Mouse (Mus musculus): ENCODE measurements around the gene Abcg8. TPM values are rescaled to one million over a fixed set of nuclear protein-coding genes. Genes with fewer than 3 reads are reported as not detected.

The Abcg8 gene
- polyA plus RNA-seq, 1 experiment from 2014 or later, result 0.04 TPM

DNA sequence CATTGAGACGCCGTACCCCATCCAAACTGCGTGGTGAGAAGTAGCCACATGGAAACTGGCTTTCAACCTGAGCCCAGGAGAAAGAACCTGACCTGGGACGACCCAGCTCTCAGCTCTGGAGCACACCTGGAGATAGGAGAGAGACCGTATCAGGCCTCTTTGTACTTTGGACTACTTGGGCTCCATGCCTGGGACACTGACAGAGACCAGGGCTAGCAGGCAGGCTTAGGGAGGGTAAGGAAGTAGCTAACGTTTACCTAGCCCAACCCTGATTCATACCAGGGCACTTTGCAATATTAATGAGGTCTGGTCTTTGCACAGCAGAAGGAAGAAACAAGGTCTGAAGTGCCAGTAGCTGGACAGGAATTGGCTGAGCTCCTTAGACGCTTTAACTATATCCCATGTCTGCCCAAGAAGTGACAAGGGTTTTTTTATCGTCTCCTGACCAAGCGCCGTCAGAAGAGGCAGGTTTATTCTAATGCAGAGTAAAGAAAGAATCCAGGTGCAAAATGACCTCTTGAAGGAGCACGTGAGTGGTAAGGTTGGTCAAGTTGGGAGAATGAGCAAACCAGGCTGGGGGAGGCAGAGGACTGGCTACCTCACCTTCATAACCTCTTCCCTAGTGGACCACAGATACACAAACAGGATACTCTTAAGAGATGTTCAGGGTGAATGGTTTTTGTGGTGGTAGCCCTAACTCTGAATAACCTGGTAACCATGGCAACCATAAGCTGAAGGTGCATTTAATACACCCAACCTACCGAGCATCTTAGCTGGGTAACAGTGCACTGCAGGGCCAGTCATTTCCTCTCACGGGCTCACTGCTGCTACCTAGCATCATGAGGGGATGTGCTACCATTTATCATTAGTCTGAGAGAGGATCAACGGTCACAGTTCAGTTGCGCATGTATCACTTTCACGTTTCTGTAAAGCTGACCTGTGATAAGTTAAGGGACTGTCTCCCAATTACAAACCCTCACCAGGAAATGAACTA is 3.4 kb upstream of the Abcg8 start:
- Histone ChIP-seq H3K9me3 (ENCODE audit: control insufficient read depth, low read length) (no peaks in the 10 kb centered on the region), H3K4me2 (ENCODE audit: low read length) (no peak overlapping the region), H3K4me3 (ENCODE audit: low read length) (no peak overlapping the region), H3K27me3 (replicated peaks; ENCODE audit: control insufficient read depth, insufficient read depth, low read length) (no peaks in the 10 kb centered on the region), H3K27ac (ENCODE audit: low read depth, low read length) (no peak overlapping the region), H3K9ac (ENCODE audit: low read depth, low read length) (no peak overlapping the region), H3K4me1 (ENCODE audit: control insufficient read depth, insufficient read depth, low read depth, low read length) (no peaks in the 10 kb centered on the region; the same call in 1 of the 2 replicates), H3K36me3 (ENCODE audit: control insufficient read depth, insufficient read depth, low read length) (no peaks in the 10 kb centered on the region)
- ATAC-seq, result no peak
- WGBS, result 79% methylated on average over 16 of the region's 16 CpGs

DNA sequence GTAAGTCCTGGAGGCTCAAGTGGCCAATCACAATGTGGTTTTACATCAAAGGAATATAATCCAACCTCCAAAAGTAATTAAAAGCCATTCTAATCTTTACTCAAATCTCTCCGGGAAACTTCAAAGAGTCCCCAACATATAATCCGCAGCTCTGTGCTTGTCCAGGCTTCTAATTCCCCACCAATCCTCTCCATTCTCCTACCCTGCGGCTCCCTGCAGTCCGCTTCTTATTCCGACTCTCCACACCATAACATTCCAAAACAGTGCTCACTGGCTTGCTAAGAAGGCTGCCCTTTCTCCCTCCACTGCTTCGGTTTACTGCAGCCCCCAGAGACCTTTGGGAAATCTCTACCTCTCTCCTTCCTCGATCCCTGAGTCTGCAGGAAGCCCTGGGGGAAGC is 2.1 kb upstream of the Abcg8 start:
- Histone ChIP-seq H3K4me3 (ENCODE audit: low read length) (no peak overlapping the region), H3K36me3 (ENCODE audit: control insufficient read depth, insufficient read depth, low read length) (no peaks in the 10 kb centered on the region), H3K9ac (ENCODE audit: low read depth, low read length) (no peak overlapping the region), H3K4me2 (ENCODE audit: low read length) (no peak overlapping the region), H3K27ac (ENCODE audit: low read depth, low read length) (no peak overlapping the region), H3K27me3 (replicated peaks; ENCODE audit: control insufficient read depth, insufficient read depth, low read length) (no peaks in the 10 kb centered on the region), H3K4me1 (ENCODE audit: control insufficient read depth, insufficient read depth, low read depth, low read length) (no peaks in the 10 kb centered on the region; the same call in 1 of the 2 replicates), H3K9me3 (ENCODE audit: control insufficient read depth, low read length) (no peaks in the 10 kb centered on the region)
- no peak for ATAC-seq
- 32% methylated on average over 7 of the region's 7 CpGs for WGBS

DNA sequence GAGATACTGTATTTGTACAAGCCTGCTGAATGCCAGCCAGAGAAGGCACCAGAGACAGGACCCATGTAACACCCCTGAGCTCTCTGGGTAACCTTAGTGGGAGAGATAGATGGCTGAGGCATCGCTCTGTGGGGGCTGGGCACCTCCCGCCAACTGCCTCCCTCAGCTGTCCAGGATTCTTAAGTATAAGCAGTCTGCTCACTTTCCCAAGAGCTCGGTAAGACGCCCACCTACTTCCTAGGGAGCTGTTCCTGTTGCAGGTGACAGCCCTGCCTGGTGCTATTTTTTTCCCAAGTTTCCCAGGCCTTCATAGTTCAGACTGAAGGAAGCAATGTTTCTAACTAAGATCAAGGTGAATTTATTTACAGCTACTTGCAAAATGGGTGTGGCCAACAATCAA is 898 bp upstream of the Abcg8 start:
- 66% methylated on average over 4 of the region's 4 CpGs for WGBS
- H3K36me3 ChIP-seq (ENCODE audit: control insufficient read depth, insufficient read depth, low read length), result no peaks in the 10 kb centered on the region
- ATAC-seq, result no peak
- H3K4me3 ChIP-seq (ENCODE audit: low read length), result no peak overlapping the region
- H3K27ac ChIP-seq (ENCODE audit: low read depth, low read length), result no peak overlapping the region
- no peak overlapping the region for H3K4me2 ChIP-seq (ENCODE audit: low read length)
- no peaks in the 10 kb centered on the region; the same call in 1 of the 2 replicates for H3K4me1 ChIP-seq (ENCODE audit: control insufficient read depth, insufficient read depth, low read depth, low read length)
- H3K27me3 ChIP-seq (replicated peaks; ENCODE audit: control insufficient read depth, insufficient read depth, low read length), result no peaks in the 10 kb centered on the region
- no peak overlapping the region for H3K9ac ChIP-seq (ENCODE audit: low read depth, low read length)
- H3K9me3 ChIP-seq (ENCODE audit: control insufficient read depth, low read length), result no peaks in the 10 kb centered on the region

DNA sequence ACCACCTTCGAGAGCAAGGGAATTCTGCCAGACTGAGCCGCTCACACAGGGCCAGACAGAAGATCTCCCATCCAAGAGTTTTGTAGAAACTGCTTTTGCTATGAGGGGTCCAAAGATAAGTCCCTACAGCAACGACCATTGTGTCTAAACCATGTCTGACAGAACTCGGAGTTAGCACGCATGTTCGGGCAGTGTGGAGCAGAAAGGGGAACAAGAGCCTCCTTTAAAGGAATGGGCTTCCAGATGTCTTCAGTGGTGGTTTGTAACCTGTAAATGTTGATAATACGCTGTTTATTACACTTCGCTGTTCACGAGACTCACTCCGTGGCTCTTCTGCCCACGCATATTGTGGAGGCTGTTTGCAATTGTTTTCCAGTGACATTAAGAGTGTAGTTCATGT is 1.5 kb downstream of the Abcg8 start:
- no peak overlapping the region for H3K9ac ChIP-seq (ENCODE audit: low read depth, low read length)
- H3K27me3 ChIP-seq (replicated peaks; ENCODE audit: control insufficient read depth, insufficient read depth, low read length), result no peaks in the 10 kb centered on the region
- H3K9me3 ChIP-seq (ENCODE audit: control insufficient read depth, low read length), result no peaks in the 10 kb centered on the region
- no peak overlapping the region for H3K4me2 ChIP-seq (ENCODE audit: low read length)
- H3K4me1 ChIP-seq (ENCODE audit: control insufficient read depth, insufficient read depth, low read depth, low read length), result no peaks in the 10 kb centered on the region; the same call in 1 of the 2 replicates
- H3K36me3 ChIP-seq (ENCODE audit: control insufficient read depth, insufficient read depth, low read length), result no peaks in the 10 kb centered on the region
- ATAC-seq, result no peak
- no peak overlapping the region for H3K4me3 ChIP-seq (ENCODE audit: low read length)
- H3K27ac ChIP-seq (ENCODE audit: low read depth, low read length), result no peak overlapping the region
- WGBS, result 92% methylated on average over 11 of the region's 11 CpGs

DNA sequence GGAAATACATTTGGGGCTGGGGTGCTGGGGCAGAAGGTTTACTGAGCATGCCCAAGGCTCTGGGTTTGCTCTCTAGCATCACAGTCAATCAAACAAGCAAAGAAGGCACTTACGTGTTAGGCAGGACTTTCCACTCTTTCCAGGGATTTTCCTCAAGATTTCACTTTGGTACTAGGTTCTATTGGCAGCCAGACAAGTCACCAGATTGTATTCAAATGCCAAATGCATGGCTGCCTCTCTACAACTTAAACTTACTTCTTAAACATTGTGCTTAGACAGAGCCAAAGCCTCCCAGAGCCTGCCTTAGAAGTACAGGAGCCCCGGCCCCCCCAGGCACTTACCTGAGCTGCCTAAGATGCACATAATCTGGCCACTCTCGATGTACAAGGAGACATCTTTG is 5.6 kb downstream of the Abcg8 start:
- H3K27ac ChIP-seq (ENCODE audit: low read depth, low read length), result no peak overlapping the region
- no peak for ATAC-seq
- H3K9me3 ChIP-seq (ENCODE audit: control insufficient read depth, low read length), result no peaks in the 10 kb centered on the region
- no peak overlapping the region for H3K4me3 ChIP-seq (ENCODE audit: low read length)
- H3K4me2 ChIP-seq (ENCODE audit: low read length), result no peak overlapping the region
- 71% methylated on average over 3 of the region's 3 CpGs for WGBS
- H3K36me3 ChIP-seq (ENCODE audit: control insufficient read depth, insufficient read depth, low read length), result no peaks in the 10 kb centered on the region
- no peak overlapping the region for H3K9ac ChIP-seq (ENCODE audit: low read depth, low read length)
- H3K27me3 ChIP-seq (replicated peaks; ENCODE audit: control insufficient read depth, insufficient read depth, low read length), result no peaks in the 10 kb centered on the region
- H3K4me1 ChIP-seq (ENCODE audit: control insufficient read depth, insufficient read depth, low read depth, low read length), result no peaks in the 10 kb centered on the region

DNA sequence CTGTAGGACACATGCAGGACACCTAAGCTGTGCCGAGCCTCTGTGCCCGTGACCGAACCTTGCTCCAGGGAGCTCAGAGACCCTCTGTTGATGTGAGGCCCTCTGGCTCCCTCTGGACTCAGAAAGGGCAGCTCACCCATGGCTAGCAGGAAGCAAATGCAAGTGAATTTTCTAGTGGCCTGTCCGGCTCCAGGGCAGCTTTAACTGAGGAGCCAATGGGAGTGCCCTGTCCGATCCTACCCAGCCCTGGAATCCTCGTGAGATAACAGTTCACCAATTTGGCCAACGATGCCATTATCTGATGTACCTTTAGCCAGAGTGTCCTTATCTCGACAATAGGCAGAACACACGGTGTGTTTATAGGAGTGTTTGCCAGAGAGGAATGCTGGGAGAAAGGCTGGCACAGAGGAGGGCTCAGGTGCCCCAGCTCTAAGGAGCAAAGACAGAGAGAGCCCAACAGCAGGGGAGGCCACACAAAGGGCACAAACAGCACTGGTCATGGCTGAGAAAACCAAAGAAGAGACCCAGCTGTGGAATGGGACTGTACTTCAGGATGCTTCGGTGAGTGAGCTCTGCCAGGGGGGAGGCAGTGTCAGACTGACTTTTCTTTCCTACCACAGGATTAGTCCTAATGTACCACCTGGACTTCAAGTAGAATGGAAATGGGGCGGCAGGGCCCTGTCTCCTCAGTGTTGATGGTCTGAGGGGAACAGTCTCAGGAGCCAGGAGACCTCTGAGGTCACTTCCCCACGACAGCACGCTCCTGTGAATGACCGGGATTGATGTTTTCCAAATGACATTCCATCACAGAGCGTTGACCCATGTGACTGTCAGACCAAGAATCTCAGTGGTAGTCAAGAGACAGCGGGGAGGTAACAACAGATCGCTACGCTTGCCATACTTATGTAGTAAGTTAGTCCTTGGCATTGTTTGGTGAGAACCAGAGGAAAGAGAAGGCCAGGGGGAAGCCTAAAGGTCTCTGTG is 6.9 kb downstream of the Abcg8 start, which contains the start of gene Abcg5:
Gene Abcg5, minus strand, starts transcription at position 278 of the 984 bp plus-strand sequence.
- Histone ChIP-seq H3K4me3 (ENCODE audit: low read length) (no peak within 1 kb of the TSS), H3K27ac (ENCODE audit: low read depth, low read length) (no peak within 1 kb of the TSS), H3K9ac (ENCODE audit: low read depth, low read length) (no peak within 1 kb of the TSS), H3K9me3 (ENCODE audit: control insufficient read depth, low read length) (no peaks in the 10 kb centered on the region), H3K4me1 (ENCODE audit: control insufficient read depth, insufficient read depth, low read depth, low read length) (no peaks in the 10 kb centered on the region), H3K27me3 (replicated peaks; ENCODE audit: control insufficient read depth, insufficient read depth, low read length) (no peaks in the 10 kb centered on the region), H3K36me3 (ENCODE audit: control insufficient read depth, insufficient read depth, low read length) (no peaks in the 10 kb centered on the region), H3K4me2 (ENCODE audit: low read length) (no peak within 1 kb of the TSS)
- no peak for ATAC-seq
- WGBS, result 73% methylated on average over 18 of the region's 18 CpGs

DNA sequence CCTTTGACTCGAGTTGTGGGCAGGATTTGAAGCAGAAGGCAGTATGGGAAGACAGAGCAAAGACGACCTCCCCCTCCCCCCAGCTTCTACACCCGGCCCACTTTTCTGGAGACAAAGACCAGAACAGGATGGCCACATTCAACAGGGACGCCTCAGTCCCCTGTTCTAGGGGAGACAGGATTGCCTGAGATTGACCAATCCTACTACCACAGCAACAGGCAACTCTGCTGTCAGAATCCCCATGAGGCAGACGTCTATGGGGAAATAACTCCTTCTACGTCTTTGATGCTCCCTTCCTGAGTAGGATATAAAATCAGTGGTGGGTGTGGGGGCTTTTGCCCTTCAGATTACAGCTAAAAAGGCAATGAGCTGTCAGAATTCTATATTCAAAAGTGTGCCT is 8.2 kb downstream of the Abcg8 start:
- H3K9ac ChIP-seq (ENCODE audit: low read depth, low read length), result no peak overlapping the region
- no peak overlapping the region for H3K4me3 ChIP-seq (ENCODE audit: low read length)
- H3K27ac ChIP-seq (ENCODE audit: low read depth, low read length), result no peak overlapping the region
- no peak overlapping the region for H3K4me2 ChIP-seq (ENCODE audit: low read length)
- no peaks in the 10 kb centered on the region for H3K4me1 ChIP-seq (ENCODE audit: control insufficient read depth, insufficient read depth, low read depth, low read length)
- H3K9me3 ChIP-seq (ENCODE audit: control insufficient read depth, low read length), result no peaks in the 10 kb centered on the region
- no peaks in the 10 kb centered on the region for H3K27me3 ChIP-seq (replicated peaks; ENCODE audit: control insufficient read depth, insufficient read depth, low read length)
- ATAC-seq, result no peak
- no peaks in the 10 kb centered on the region for H3K36me3 ChIP-seq (ENCODE audit: control insufficient read depth, insufficient read depth, low read length)
- WGBS, result 54% methylated on average over 6 of the region's 6 CpGs

DNA sequence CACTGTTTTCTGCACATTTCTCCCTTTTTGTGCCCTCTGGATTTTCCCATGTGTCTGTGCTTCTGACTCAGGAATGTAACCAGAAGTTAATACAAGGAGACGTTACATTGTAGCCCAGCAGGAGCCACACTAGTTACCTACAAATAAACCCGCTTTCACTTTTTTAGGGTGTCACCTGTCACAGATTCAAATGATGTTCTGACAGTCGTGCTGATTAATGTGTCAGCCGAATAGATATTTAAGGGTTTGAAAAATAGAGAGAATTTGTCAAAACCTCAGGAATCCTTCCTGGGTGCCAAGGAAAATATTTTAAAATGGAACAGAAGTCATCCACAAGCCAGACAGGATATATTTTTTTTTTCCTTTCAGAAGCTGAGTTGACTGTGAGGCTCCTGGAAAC is 9.2 kb downstream of the Abcg8 start:
- Histone ChIP-seq H3K9ac (ENCODE audit: low read depth, low read length) (no peak overlapping the region), H3K4me2 (ENCODE audit: low read length) (no peak overlapping the region), H3K27ac (ENCODE audit: low read depth, low read length) (no peak overlapping the region), H3K4me1 (ENCODE audit: control insufficient read depth, insufficient read depth, low read depth, low read length) (no peaks in the 10 kb centered on the region), H3K36me3 (ENCODE audit: control insufficient read depth, insufficient read depth, low read length) (no peaks in the 10 kb centered on the region), H3K27me3 (replicated peaks; ENCODE audit: control insufficient read depth, insufficient read depth, low read length) (no peaks in the 10 kb centered on the region), H3K4me3 (ENCODE audit: low read length) (no peak overlapping the region), H3K9me3 (ENCODE audit: control insufficient read depth, low read length) (no peaks in the 10 kb centered on the region)
- no peak for ATAC-seq
- WGBS, result 79% methylated on average over 4 of the region's 4 CpGs

DNA sequence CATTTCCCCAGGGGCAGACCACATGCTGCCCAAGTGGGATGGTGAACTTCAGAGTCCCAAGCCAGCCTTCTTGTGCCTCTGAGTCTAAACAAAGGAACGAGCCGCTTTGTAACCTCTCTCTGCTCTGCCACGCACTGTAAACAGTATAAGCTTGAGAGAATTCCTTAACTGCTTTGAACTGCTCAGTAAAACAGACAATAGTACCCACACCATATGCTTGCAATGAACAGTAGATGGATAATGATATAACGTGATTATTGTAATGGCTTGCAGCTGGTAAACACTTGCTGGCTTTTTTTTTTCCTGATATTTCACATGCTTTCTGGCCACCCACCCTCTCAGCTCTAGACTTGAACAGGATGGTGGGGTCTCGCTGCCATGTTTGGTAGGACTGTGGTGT is 11.9 kb downstream of the Abcg8 start:
- no peak overlapping the region for H3K4me2 ChIP-seq (ENCODE audit: low read length)
- H3K27me3 ChIP-seq (replicated peaks; ENCODE audit: control insufficient read depth, insufficient read depth, low read length), result no peaks in the 10 kb centered on the region
- ATAC-seq, result no peak
- no peak overlapping the region for H3K27ac ChIP-seq (ENCODE audit: low read depth, low read length)
- H3K4me3 ChIP-seq (ENCODE audit: low read length), result no peak overlapping the region
- H3K9me3 ChIP-seq (ENCODE audit: control insufficient read depth, low read length), result no peaks in the 10 kb centered on the region
- WGBS, result 75% methylated on average over 5 of the region's 5 CpGs
- H3K9ac ChIP-seq (ENCODE audit: low read depth, low read length), result no peak overlapping the region
- H3K4me1 ChIP-seq (ENCODE audit: control insufficient read depth, insufficient read depth, low read depth, low read length), result no peaks in the 10 kb centered on the region
- H3K36me3 ChIP-seq (ENCODE audit: control insufficient read depth, insufficient read depth, low read length), result no peaks in the 10 kb centered on the region
